Mouse (Mus musculus): ENCODE results near the gene Olfr1029. TPM values are rescaled to one million over a fixed set of nuclear protein-coding genes. Genes with fewer than 3 reads are reported as not detected.

Olfr1029 gene
- polyA plus RNA-seq (2012; rRNA removed; ENCODE audit: low replicate concordance) = not detected in 2 replicates

GRCm38 (mm10) chr2:85973595-85973994, at the start of gene Olfr1029:
TSS of gene Olfr1029 (plus strand) at chr2:85973895.

GRCm38 (mm10) chr2:85950137-85950536, 23.6 kb upstream of the Olfr1029 start, which contains the start of gene Olfr1028:
TSS of gene Olfr1028 (plus strand) at chr2:85950437.

GRCm38 (mm10) chr2:85978976-85979375, 5.3 kb downstream of the Olfr1029 start, which contains the start of gene Olfr1030:
TSS of gene Olfr1030 (plus strand) at chr2:85979276.

GRCm38 (mm10) chr2:85990004-85990403, 16.3 kb downstream of the Olfr1029 start, which contains the start of gene Olfr1031:
TSS of gene Olfr1031 (plus strand) at chr2:85990304.

GRCm38 (mm10) chr2:86005240-86005639, 31.5 kb downstream of the Olfr1029 start, which contains the start of gene Olfr1032:
TSS of gene Olfr1032 (plus strand) at chr2:86005540.

GRCm38 (mm10) chr2:86020406-86020805, 46.7 kb downstream of the Olfr1029 start, which contains the start of gene Olfr1033:
TSS of gene Olfr1033 (plus strand) at chr2:86020633.

Other genes with a start within 250 kb of the Olfr1029 start
- not detected in 2 replicates for gene Olfr1012, start 211.1 kb upstream of the Olfr1029 start, polyA plus RNA-seq (2012; rRNA removed; ENCODE audit: low replicate concordance)
- not detected in 2 replicates for gene Olfr1013, start 206.8 kb upstream of the Olfr1029 start, polyA plus RNA-seq (2012; rRNA removed; ENCODE audit: low replicate concordance)
- gene Olfr1014, start 201.2 kb upstream of the Olfr1029 start, polyA plus RNA-seq (2012; rRNA removed; ENCODE audit: low replicate concordance) = not detected in 2 replicates
- gene Olfr1015, start 191.9 kb upstream of the Olfr1029 start, polyA plus RNA-seq (2012; rRNA removed; ENCODE audit: low replicate concordance) = not detected in 2 replicates
- gene Olfr1016, start 171.4 kb upstream of the Olfr1029 start, polyA plus RNA-seq (2012; rRNA removed; ENCODE audit: low replicate concordance) = not detected in 2 replicates
- gene Olfr1018, start 155.4 kb upstream of the Olfr1029 start, polyA plus RNA-seq (2012; rRNA removed; ENCODE audit: low replicate concordance) = not detected in 2 replicates
- not detected in 2 replicates for gene Olfr1019, start 128.4 kb upstream of the Olfr1029 start, polyA plus RNA-seq (2012; rRNA removed; ENCODE audit: low replicate concordance)
- not detected in 2 replicates for gene Olfr1020, start 126.9 kb upstream of the Olfr1029 start, polyA plus RNA-seq (2012; rRNA removed; ENCODE audit: low replicate concordance)
- gene Olfr1022, start 105.3 kb upstream of the Olfr1029 start, polyA plus RNA-seq (2012; rRNA removed; ENCODE audit: low replicate concordance) = not detected in 2 replicates
- gene Olfr1023, start 88.3 kb upstream of the Olfr1029 start, polyA plus RNA-seq (2012; rRNA removed; ENCODE audit: low replicate concordance) = not detected in 2 replicates
- not detected in 2 replicates for gene Olfr1024, start 68.8 kb upstream of the Olfr1029 start, polyA plus RNA-seq (2012; rRNA removed; ENCODE audit: low replicate concordance)
- gene Olfr1025-ps1, start 58.7 kb upstream of the Olfr1029 start, polyA plus RNA-seq (2012; rRNA removed; ENCODE audit: low replicate concordance) = not detected in 2 replicates
- gene Olfr1026, start 52.3 kb upstream of the Olfr1029 start, polyA plus RNA-seq (2012; rRNA removed; ENCODE audit: low replicate concordance) = not detected in 2 replicates
- gene Olfr1028, start 23.5 kb upstream of the Olfr1029 start, polyA plus RNA-seq (2012; rRNA removed; ENCODE audit: low replicate concordance) = not detected in 2 replicates
- gene Olfr1030, start 5.4 kb downstream of the Olfr1029 start, polyA plus RNA-seq (2012; rRNA removed; ENCODE audit: low replicate concordance) = not detected in 2 replicates
- not detected in 2 replicates for gene Olfr1031, start 16.4 kb downstream of the Olfr1029 start, polyA plus RNA-seq (2012; rRNA removed; ENCODE audit: low replicate concordance)
- gene Olfr1032, start 31.6 kb downstream of the Olfr1029 start, polyA plus RNA-seq (2012; rRNA removed; ENCODE audit: low replicate concordance) = not detected in 2 replicates
- gene Olfr1033, start 46.7 kb downstream of the Olfr1029 start, polyA plus RNA-seq (2012; rRNA removed; ENCODE audit: low replicate concordance) = 1.3 and 1.7 TPM in 2 replicates
- gene Olfr1034, start 72.0 kb downstream of the Olfr1029 start, polyA plus RNA-seq (2012; rRNA removed; ENCODE audit: low replicate concordance) = 0.23 and 0.26 TPM in 2 replicates
- gene Olfr1036, start 100.1 kb downstream of the Olfr1029 start, polyA plus RNA-seq (2012; rRNA removed; ENCODE audit: low replicate concordance) = not detected in 2 replicates
- not detected in 2 replicates for gene Olfr1037, start 113.5 kb downstream of the Olfr1029 start, polyA plus RNA-seq (2012; rRNA removed; ENCODE audit: low replicate concordance)
- not detected in 2 replicates for gene Olfr1039, start 162.0 kb downstream of the Olfr1029 start, polyA plus RNA-seq (2012; rRNA removed; ENCODE audit: low replicate concordance)
- not detected in 2 replicates for gene Olfr1040, start 172.8 kb downstream of the Olfr1029 start, polyA plus RNA-seq (2012; rRNA removed; ENCODE audit: low replicate concordance)
- not detected in 2 replicates for gene Olfr1042, start 187.9 kb downstream of the Olfr1029 start, polyA plus RNA-seq (2012; rRNA removed; ENCODE audit: low replicate concordance)
- gene Olfr1043, start 193.6 kb downstream of the Olfr1029 start, polyA plus RNA-seq (2012; rRNA removed; ENCODE audit: low replicate concordance) = not detected in 2 replicates
- gene Olfr1044, start 203.9 kb downstream of the Olfr1029 start, polyA plus RNA-seq (2012; rRNA removed; ENCODE audit: low replicate concordance) = not detected in 2 replicates
- not detected in 2 replicates for gene Olfr52, start 211.8 kb downstream of the Olfr1029 start, polyA plus RNA-seq (2012; rRNA removed; ENCODE audit: low replicate concordance)
- not detected in 2 replicates for gene Olfr1045, start 229.1 kb downstream of the Olfr1029 start, polyA plus RNA-seq (2012; rRNA removed; ENCODE audit: low replicate concordance)
- not detected in 2 replicates for gene Olfr1046, start 245.4 kb downstream of the Olfr1029 start, polyA plus RNA-seq (2012; rRNA removed; ENCODE audit: low replicate concordance)

Measured in subcutaneous adipose tissue, adult 2 months (tissue).